Mouse (Mus musculus): ENCODE data around the gene Ttc33. TPM values are rescaled to one million over a fixed set of nuclear protein-coding genes. Genes with fewer than 3 reads are reported as not detected.

Ttc33 gene
- total and polyA plus RNA-seq, 3 experiments, result 21.0 to 26.2 TPM; not detected in 1

GRCm38 (mm10) chr15:5243959-5244905, 58.9 kb downstream of the Ttc33 start, which contains the start of gene Ptger4:
Gene Ptger4, minus strand, starts transcription at chr15:5244187.
- no peaks in the 10 kb centered on the region for H3K27me3 ChIP-seq (ENCODE audit: control insufficient read depth in 1 of 2, insufficient read depth in 2 of 2, low read length in 2 of 2)
- H3K36me3 ChIP-seq (ENCODE audit: control insufficient read depth in 1 of 2, insufficient read depth in 2 of 2, low read length in 2 of 2), result peaks cover 0 to 4% of the 10 kb centered on the region in 2 experiments; a peak in 1 of 4 replicates
- H3K4me3 ChIP-seq (ENCODE audit: control insufficient read depth in 1 of 2, insufficient read depth in 1 of 2, low read depth in 2 of 2, low read length in 2 of 2), result peak within 1 kb of the TSS; percentile 48 to 63
- peaks cover 0 to 6% of the 10 kb centered on the region in 2 experiments; a peak in 2 of 4 replicates for H3K4me1 ChIP-seq (ENCODE audit: control insufficient read depth in 1 of 2, insufficient read depth in 2 of 2, low read length in 2 of 2)
- H3K9ac ChIP-seq (ENCODE audit: control insufficient read depth, low read depth, low read length, poor library complexity, severe bottlenecking), result peak within 1 kb of the TSS; percentile 71
- peak; percentile 93 for DNase-seq (ENCODE audit: low read depth, low spot score)
- no peaks in the 10 kb centered on the region for H3K9me3 ChIP-seq (replicated peaks; ENCODE audit: insufficient read depth, low read length)
- peaks cover 8% of the 10 kb centered on the region for H3K79me2 ChIP-seq (ENCODE audit: control insufficient read depth, insufficient read depth, low read length, poor library complexity)
- TF ChIP-seq MAZ (IDR thresholded peaks at IDR 0.05; ENCODE audit: low read depth, low read length) (no peak; the same call in 1 of the 2 replicates), MEF2A (IDR thresholded peaks at IDR 0.05; ENCODE audit: extremely low read depth, insufficient replicate concordance, low read depth, low read length, poor library complexity, severe bottlenecking) (no peak), CTCF (IDR thresholded peaks at IDR 0.05 in 2 of 3, conservative IDR thresholded peaks at IDR 0.05 in 1 of 3; ENCODE audit: control insufficient read depth in 1 of 3, insufficient read depth in 1 of 3, low read depth in 2 of 3, low read length in 3 of 3, poor library complexity in 1 of 3, severe bottlenecking in 1 of 3) (no peak), MAX (IDR thresholded peaks at IDR 0.05; ENCODE audit: low read length) (no peak), ZMIZ1 (IDR thresholded peaks at IDR 0.05; ENCODE audit: low read depth, low read length) (peak; percentile 58; the same call in 1 of the 2 replicates), CHD2 (IDR thresholded peaks at IDR 0.05; ENCODE audit: low read length) (no peak), JUND (IDR thresholded peaks at IDR 0.05; ENCODE audit: low read depth, low read length) (no peak), KAT2A (conservative IDR thresholded peaks at IDR 0.05; ENCODE audit: low read depth, low read length) (no peak), SMC3 (IDR thresholded peaks at IDR 0.05; ENCODE audit: low read depth, low read length) (no peak), NELFE (IDR thresholded peaks at IDR 0.05; ENCODE audit: low read depth, low read length) (peak; percentile 68), TCF12 (IDR thresholded peaks at IDR 0.05; ENCODE audit: low read depth, low read length) (peak; percentile 53; the same call in 1 of the 2 replicates), MYC (IDR thresholded peaks at IDR 0.05; ENCODE audit: low read depth, low read length) (no peak), ELF1 (IDR thresholded peaks at IDR 0.05; ENCODE audit: low read depth, low read length) (no peak), RAD21 (IDR thresholded peaks at IDR 0.05; ENCODE audit: low read depth, low read length) (no peak), ZKSCAN1 (IDR thresholded peaks at IDR 0.05; ENCODE audit: low read depth, low read length) (no peak), TBP (IDR thresholded peaks at IDR 0.05; ENCODE audit: low read depth, low read length) (0 out of 2 replicates have a peak, but pooled peaks have one; percentile 27), POLR2AphosphoS5 (IDR thresholded peaks at IDR 0.05; ENCODE audit: borderline replicate concordance, low read depth, low read length) (no peak), CHD1 (IDR thresholded peaks at IDR 0.05; ENCODE audit: low read depth, low read length) (no peak), ZNF384 (IDR thresholded peaks at IDR 0.05; ENCODE audit: low read depth, low read length) (no peak), MXI1 (IDR thresholded peaks at IDR 0.05; ENCODE audit: low read depth, low read length) (0 out of 2 replicates have a peak, but pooled peaks have one; percentile 23), HCFC1 (IDR thresholded peaks at IDR 0.05; ENCODE audit: low read depth, low read length) (no peak), EP300 (IDR thresholded peaks at IDR 0.05; ENCODE audit: low read depth in 1 of 2, low read length in 2 of 2) (no peak), SIN3A (IDR thresholded peaks at IDR 0.05; ENCODE audit: low read length) (peak; percentile 59), E2F4 (IDR thresholded peaks at IDR 0.05; ENCODE audit: borderline replicate concordance, low read depth, low read length) (no peak), POLR2AphosphoS2 (IDR thresholded peaks at IDR 0.05; ENCODE audit: low read length) (no peak), BHLHE40 (IDR thresholded peaks at IDR 0.05; ENCODE audit: borderline replicate concordance, low read depth, low read length) (no peak), ZC3H11A (IDR thresholded peaks at IDR 0.05; ENCODE audit: low read depth, low read length) (no peak), POLR2A (IDR thresholded peaks at IDR 0.05; ENCODE audit: control insufficient read depth in 1 of 2, insufficient read depth in 1 of 2, low read depth in 1 of 2, low read length in 2 of 2, poor library complexity in 1 of 2) (peak; percentile 70 to 81; a peak in 3 of 4 replicates)
- H3K27ac ChIP-seq (ENCODE audit: control insufficient read depth, low read depth, low read length), result peak within 1 kb of the TSS; percentile 0; the same call in 1 of the 2 replicates
